Mouse (Mus musculus): Measurements from ENCODE around the gene 1190007I07Rik. TPM values are rescaled to one million over a fixed set of nuclear protein-coding genes. Genes with fewer than 3 reads are reported as not detected.
"Not testable (repeated sequence)": the region's sequence is repeated elsewhere in the genome, so short reads cannot be mapped to it uniquely, and the experiment has no call there.

Gene 1190007I07Rik
- total RNA-seq, 2 experiments from 2014 or later, result 13.0 to 19.6 TPM

DNA sequence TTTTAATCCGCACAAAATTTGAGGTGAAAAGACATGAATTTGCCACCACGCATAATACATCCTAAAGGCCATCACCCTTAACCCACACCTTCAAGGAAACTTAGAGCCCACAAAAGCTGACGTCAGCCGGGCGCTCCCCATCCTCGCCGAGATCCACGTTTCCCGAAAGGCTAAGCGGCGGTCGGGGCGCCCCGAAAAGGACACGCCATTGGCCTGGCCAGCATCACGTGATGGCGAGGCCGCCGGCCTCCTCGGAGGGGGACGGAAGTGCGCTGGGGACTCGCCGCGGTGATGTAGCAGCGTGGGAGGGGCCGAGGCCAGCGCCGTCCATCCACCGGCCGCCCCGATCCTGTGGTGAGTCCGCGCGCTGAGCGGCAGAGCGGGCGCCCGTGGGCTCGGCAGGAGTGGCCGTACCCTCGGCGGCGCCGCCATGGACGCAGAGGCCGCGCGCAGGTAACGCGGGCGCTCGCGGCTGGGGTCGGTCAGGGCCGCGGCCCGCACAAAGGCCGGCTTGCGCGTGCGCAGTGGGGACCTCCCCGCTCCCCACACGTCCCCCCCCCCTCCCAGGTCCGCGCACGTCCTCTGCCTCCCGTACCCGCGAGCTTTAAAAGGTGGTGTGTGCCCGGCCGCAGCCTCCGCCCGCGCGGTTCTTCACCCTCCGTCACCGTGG, 6.7 kb upstream of the 1190007I07Rik start, which contains the start of gene Tdg:
Gene Tdg, plus strand, starts transcription at position 243 of the 670 bp plus-strand sequence.
- ATAC-seq (ENCODE audit: poor library complexity, severe bottlenecking), result peak; percentile 93

DNA sequence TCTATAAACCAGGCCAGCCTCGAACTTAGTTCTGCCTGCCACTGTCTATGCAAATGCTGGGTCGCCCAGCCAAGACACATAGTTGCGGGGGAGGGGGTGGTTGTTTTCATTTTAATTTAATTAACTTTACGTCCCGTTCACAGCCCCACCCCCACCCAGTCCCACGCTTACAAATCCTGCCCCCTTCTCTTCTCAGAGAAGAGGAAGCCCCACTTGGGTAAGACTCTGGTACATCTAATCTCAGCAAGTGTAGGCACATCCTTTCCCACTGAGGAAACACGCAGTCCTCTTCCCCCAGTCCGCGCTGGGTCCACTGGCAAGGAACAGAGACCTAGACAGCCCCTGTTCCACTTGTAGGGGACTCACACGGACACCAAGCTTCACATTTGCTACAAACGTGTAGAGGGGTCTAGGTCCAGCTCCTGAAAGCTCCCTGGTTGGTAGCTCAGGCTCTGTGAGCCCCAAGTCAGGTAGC, 6.1 kb upstream of the 1190007I07Rik start:
- ATAC-seq (ENCODE audit: poor library complexity, severe bottlenecking), result peak; percentile 59

DNA sequence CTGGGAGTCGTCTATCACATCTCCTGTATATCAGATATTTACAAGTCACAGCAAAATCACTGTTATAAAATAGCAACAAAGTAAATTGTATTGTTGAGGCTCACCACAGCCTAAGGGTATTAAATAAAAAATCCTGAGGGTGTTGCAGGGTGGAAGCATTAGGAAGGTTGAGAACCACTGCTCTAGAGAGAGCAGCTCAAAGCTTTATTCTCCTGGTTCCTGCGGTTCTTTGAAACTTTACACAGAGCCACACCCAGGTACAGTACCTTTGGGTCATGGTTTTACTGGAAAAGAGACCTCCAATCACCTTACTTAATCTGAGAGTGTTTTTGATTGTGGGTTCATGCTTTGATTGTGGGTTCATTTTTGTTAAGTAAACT, 515 bp upstream of the 1190007I07Rik start:
- not testable (repeated sequence) for ATAC-seq (ENCODE audit: poor library complexity, severe bottlenecking)

DNA sequence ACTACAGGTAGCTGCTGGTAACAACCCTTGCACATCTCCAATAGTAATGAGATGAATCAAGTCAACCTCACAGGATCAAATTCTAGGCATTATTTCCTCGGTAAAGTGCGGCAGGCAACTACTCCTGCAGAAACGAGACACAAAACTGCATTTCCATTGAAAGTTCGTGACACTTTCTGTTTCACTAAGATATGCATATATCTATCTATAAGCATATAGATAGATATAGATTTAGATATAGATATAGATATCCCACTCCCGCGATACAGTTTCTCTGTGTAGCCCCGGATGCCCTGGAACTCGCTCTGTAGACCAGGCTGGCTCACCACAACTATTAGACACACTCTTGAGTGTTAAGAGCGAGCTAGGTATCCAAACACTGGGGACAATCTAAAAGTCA, 793 bp downstream of the 1190007I07Rik start:
- ATAC-seq (ENCODE audit: poor library complexity, severe bottlenecking), result no peak

DNA sequence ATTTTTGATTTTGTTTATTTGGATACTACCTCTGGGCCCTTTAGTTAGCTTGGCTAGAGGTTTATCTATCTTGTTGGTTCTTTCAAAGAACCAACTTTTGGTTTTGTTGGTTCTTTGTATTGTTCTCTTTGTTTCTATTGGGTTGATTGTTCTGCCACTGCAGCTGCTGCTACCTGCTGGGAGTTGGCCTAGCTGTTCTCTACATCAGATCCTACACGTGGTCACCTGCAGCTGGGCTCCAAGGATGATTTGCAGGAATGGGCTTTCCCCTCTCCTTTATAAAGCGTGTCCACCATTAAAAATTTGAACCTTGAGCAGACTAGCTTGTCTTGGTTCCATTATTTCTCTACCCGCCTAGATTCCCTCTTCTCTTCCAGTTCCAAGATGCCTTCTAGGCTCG, 28.6 kb downstream of the 1190007I07Rik start:
- ATAC-seq (ENCODE audit: poor library complexity, severe bottlenecking), result not testable (repeated sequence)

DNA sequence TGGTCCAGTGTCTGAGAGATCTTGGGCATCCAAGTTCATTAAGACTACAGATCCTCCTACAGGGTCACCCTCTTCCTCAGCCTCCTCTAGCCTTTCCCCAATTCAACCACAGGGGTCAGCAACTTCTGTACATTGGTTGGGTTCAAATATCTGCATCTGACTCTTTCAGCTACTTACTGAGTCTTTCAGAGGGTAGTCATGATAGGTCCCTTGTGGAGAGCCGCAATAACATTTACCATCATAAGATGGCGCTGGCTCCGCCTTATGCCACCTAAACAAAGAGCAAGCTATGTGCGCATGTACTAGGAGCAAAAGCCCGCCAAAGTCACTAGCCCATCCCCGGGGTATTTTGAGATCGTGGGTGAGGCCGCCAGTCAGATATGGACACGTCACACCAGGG, 33.4 kb downstream of the 1190007I07Rik start:
- not testable (repeated sequence) for ATAC-seq (ENCODE audit: poor library complexity, severe bottlenecking)

DNA sequence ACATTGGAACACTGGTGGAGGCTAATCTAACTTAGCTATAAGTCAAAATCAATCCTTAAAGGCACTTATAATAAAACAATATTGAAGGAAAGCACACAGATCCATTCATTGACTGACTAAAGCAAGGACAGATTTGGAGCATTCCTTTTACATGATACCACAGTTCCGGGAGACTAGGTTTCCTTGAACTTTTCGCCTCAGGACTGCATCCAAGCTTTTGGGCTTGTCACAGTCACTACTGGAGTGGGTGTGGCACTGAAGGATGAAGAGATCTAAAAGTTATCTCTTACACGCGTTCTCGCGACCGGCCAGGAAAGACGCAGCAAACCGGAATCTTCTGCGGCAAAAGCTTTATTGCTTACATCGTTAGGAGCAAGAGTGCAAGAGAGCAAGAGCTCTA, 51.9 kb downstream of the 1190007I07Rik start:
- not testable (repeated sequence) for ATAC-seq (ENCODE audit: poor library complexity, severe bottlenecking)

Other genes starting within 250 kb of the 1190007I07Rik start
- gene Gm1553, start 130.6 kb downstream of the 1190007I07Rik start, total RNA-seq (2015), result not detected in 2 replicates
- gene Gm1553, start 130.6 kb downstream of the 1190007I07Rik start, total RNA-seq (2017), result not detected in 2 replicates
- gene Tdg, start 6.6 kb upstream of the 1190007I07Rik start, total RNA-seq (2015), result 28.5 and 28.8 TPM in 2 replicates
- gene Tdg, start 6.6 kb upstream of the 1190007I07Rik start, total RNA-seq (2017), result 55.9 and 83.8 TPM in 2 replicates
- 0.18 TPM in 1 of 2 replicates, not detected in the other for gene Glt8d2, start 67.4 kb upstream of the 1190007I07Rik start, total RNA-seq (2015)
- gene Glt8d2, start 67.4 kb upstream of the 1190007I07Rik start, total RNA-seq (2017), result 1.0 TPM in 1 of 2 replicates, not detected in the other
- gene Hcfc2, start 72.9 kb upstream of the 1190007I07Rik start, total RNA-seq (2015), result 15.6 and 20.9 TPM in 2 replicates
- gene Hcfc2, start 72.9 kb upstream of the 1190007I07Rik start, total RNA-seq (2017), result 22.1 and 32.8 TPM in 2 replicates
- 34.9 and 48.3 TPM in 2 replicates for gene Nfyb, start 140.9 kb upstream of the 1190007I07Rik start, total RNA-seq (2015)
- gene Nfyb, start 140.9 kb upstream of the 1190007I07Rik start, total RNA-seq (2017), result 71.7 and 77.4 TPM in 2 replicates
- gene Txnrd1, start 210.7 kb upstream of the 1190007I07Rik start, total RNA-seq (2015), result 26.2 and 29.6 TPM in 2 replicates
- 59.5 and 73.9 TPM in 2 replicates for gene Txnrd1, start 210.7 kb upstream of the 1190007I07Rik start, total RNA-seq (2017)
- gene Eid3, start 243.4 kb upstream of the 1190007I07Rik start, total RNA-seq (2015), result 0.25 and 2.7 TPM in 2 replicates
- gene Eid3, start 243.4 kb upstream of the 1190007I07Rik start, total RNA-seq (2017), result 1.8 and 3.6 TPM in 2 replicates

Data from megakaryocyte, adult 5-6 weeks (primary cell).